Mouse (Mus musculus) thymus, adult 2 months (tissue): Measurements from ENCODE around the gene Gm37240.

Experiments
- CTCF ChIP-seq: fragments of 200-500 bp; IDR thresholded peaks from 2 replicates; pipeline ENCODE4 v1.5.1; 2012; ENCODE audit warnings: mild to moderate bottlenecking, control low read depth, low read length, moderate library complexity, borderline replicate concordance; ENCODE audit not compliant: control insufficient read depth, poor library complexity, insufficient read depth; ENCODE audit errors: extremely low read depth
- POLR2A ChIP-seq: fragments of 200-500 bp; IDR thresholded peaks from 2 replicates; pipeline ENCODE4 v1.6.1; 2012; ENCODE audit warnings: mild to moderate bottlenecking, low read length, control low read depth, moderate library complexity; ENCODE audit not compliant: control insufficient read depth, poor library complexity, insufficient read depth; ENCODE audit errors: extremely low read depth

- TF ChIP-seq CTCF (no peak), POLR2A (no peak)
These were observed 928 bp upstream of the Gm37240 start for GRCm38 (mm10) chr3:85888221-85888671.
